Mouse (Mus musculus): ENCODE results near the gene Fam193a.
A peak's percentile ranks its signal among the peaks of the same experiment; 100 is the strongest.

The Fam193a gene

GRCm38 (mm10) chr5:34524511-34524910 is 154.8 kb downstream of the Fam193a start:
- DNase-seq: no peak

DNA sequence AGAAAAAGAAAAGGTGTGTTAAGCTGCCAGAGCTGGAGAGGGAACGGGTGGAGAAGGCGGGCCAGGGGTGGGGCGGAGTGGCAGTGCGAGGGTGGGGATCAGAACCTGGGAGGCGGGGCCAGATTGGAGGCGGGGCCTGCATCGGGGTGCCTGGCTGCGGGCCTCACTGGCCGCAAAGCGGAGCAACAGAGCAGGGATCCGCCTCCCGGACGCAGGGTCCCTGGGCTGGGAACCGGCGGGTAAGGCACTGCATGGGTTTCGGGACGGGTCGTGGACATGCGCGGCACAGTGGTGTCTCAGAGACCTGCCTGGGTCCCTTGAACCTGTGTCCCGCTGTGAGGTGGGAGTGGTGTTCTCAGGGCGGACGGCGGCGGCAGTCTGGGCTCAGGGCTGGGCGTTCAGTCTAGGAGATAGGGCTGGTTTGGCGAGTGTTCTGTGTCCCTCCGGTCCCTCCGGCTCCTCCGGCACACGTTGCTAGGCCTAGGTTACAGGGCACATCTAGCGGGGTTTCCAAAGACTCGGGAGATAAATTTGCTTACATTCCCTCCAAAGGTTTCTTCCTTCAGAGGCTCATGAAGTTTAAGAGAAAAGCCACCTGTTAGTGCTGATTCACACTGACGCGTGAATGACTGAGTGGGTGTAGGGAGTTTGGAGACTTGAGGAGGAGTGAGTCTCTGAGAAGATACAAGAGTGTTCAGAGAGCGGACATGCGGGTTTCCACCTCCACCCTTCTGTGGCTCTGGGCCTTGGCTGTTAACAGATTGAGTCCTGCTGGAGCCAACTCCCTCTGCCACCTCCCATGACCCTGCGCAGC is 156.1 kb downstream of the Fam193a start, which contains the start of gene Sh3bp2:
Gene Sh3bp2 (plus strand): TSS at position 176 of the 814 bp plus-strand sequence.
- peak; percentile 86 to 87 for DNase-seq

DNA sequence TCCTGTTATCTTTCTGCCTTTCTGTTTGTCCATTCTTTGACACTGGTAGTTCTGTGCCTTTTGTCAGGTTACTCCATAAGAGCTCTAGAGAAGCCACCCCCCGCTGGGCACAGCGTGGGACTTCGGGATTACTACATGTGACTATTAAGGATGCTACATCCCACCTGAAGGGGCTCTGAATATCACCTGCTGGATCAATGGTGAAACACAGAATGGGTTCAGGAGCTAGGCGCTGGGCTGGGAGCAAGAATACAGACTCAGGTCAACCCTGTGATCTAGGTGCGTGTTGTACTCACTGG is 156.7 kb downstream of the Fam193a start:
- no peak for DNase-seq

GRCm38 (mm10) chr5:34527352-34527751 is 157.6 kb downstream of the Fam193a start:
- no peak for DNase-seq

DNA sequence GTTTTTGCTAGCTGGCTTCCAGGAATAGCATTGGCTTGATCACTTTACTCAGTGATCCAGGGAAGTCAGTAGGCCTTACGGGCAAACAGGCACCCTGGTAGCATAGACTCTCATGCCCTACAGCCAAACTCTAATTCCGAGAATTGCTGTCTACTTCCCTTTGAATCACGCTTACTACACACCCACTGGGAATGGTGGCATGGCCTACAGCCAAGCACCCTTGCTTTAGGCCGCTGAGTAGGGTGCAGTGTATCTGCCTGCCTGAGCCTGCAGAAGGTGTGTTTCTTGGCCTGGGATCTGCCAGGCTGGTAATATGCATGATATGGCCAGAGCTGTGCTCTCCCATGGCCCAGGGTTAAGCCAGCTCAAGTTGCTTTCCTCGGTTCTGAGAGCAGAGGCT is 159.0 kb downstream of the Fam193a start:
- DNase-seq: no peak

GRCm38 (mm10) chr5:34530116-34530515 is 160.4 kb downstream of the Fam193a start:
- no peak for DNase-seq

- no peak for DNase-seq
Measured at GRCm38 (mm10) chr5:34530687-34531086, 161.0 kb downstream of the Fam193a start.

DNA sequence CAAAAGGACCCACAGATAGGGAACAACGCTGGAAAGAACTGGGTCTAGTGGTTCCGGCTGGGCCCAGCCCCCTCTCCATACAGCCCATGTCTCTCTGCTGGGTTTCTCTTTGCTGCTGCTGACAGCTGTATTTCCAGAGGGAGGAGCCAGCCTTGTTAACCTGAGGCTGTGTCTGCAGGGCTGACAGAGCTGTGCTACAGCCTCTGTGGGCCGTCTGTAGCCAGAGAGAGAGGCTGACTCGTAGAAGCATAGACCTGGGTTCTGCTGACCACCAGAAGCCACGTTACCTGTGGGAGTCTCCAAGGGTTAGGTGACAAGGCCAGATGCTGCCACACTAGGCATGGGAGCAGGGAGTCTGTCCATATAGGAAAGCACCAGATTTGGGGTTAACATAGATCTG is 163.3 kb downstream of the Fam193a start:
- no peak for DNase-seq

GRCm38 (mm10) chr5:34533820-34534219 is 164.1 kb downstream of the Fam193a start:
- DNase-seq: no peak

- DNase-seq: peak; percentile 29 to 48
Measured at GRCm38 (mm10) chr5:34534776-34535581, 165.2 kb downstream of the Fam193a start.

DNA sequence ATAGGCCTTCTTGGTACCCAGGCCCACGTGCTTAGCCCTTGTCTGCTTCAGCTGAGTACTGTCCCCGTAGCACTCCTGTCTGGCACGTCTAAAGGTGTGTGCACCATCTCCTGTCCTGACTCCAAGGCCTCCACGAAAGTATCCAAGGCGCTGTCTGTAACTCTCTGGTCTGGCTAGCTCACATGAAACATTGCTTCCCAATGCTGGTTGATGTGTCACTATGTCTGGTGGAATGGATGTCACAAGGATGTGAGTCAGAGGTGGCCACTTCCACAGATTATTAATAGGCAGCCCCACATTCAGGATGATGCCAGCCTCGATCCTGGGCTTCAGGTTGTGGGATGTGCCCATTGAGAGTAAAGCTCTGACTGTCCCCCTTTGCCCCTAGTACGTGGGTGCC is 166.1 kb downstream of the Fam193a start:
- DNase-seq: no peak
